Mouse (Mus musculus) bone marrow, adult 2 months (tissue): ENCODE data around the gene B3galnt2.

ENCODE experiments used
- CTCF ChIP-seq: fragments of 200-500 bp; IDR thresholded peaks from 2 replicates; pipeline ENCODE4 v1.5.1; 2011; ENCODE audit warnings: low read length, control low read depth; ENCODE audit not compliant: control insufficient read depth, insufficient read depth
- POLR2A ChIP-seq: fragments of 200-500 bp; IDR thresholded peaks from 2 replicates; pipeline ENCODE4 v1.6.1; 2011; ENCODE audit warnings: low read depth, mild to moderate bottlenecking, control low read depth, low read length, borderline replicate concordance; ENCODE audit not compliant: control insufficient read depth

- TF ChIP-seq POLR2A (no peak), CTCF (no peak)
Measured at GRCm38 (mm10) chr13:13965388-13965964, 11.2 kb downstream of the B3galnt2 start.
